Mouse (Mus musculus): ENCODE results near the gene Tdrd9. TPM values are rescaled to one million over a fixed set of nuclear protein-coding genes. Genes with fewer than 3 reads are reported as not detected.
A peak's percentile ranks its signal among the peaks of the same experiment; 100 is the strongest.

Tdrd9 gene
- polyA plus RNA-seq, 1 experiment from 2014 or later = 0.16 TPM

DNA sequence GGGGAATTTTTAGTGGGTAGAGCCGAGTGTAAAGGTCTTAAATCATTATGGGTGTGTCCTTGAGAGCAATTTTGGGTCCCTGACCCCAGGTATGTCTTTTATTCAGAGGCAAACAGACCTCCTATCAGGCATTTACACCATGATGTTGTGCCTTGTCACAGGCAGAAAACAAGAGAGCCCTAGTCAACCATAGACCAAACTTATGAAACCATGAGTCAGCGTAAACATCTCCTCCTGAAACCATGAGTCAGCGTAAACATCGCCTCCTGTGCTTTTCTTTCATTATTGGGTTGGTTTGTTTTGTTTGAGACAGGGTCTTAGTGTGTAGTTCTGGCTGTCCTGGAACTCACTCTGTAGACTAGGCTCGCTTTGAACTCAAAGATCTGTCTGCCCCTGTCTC, 131.8 kb downstream of the Tdrd9 start:
- DNase-seq (ENCODE audit: low spot score) = no peak

DNA sequence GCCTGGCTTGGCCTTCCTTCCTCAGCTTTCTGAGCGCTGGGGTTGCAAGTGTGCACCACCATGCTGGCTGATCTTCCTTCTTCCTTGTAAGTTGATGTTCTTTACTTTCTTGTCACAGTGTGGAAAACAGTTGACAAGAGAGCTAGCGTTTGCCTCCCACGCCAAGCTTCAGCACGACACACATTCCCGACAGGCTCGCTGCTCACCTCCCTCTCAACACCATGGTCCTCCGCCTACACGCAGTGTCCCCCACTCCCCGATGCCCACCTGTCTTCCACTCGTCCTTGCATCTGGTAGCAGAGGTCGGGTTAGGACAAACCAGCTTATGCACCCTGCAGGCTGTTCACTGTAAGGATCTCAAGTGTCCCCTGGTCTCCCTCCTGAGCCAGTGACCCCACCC, 133.5 kb downstream of the Tdrd9 start:
- DNase-seq (ENCODE audit: low spot score) = no peak

DNA sequence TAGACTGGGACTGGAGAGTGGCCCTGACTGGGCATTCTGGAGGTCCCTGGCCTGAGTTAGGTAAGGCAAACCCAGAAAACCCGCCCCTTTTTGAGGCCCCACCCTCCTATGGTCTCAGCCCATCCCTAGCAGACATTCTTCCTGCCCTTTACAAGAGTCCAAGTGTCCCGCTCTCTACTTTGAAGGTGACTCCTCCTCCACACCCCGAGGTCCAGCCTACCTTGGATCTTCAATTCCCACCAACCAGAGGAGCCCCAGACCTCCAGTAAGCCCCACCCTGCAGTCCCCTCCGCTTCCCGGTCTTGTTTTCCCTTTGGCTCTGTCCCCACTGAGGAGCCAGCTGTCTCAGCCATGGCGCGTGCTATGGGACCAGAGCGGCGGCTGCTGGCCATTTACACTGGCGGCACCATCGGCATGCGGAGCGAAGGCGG, 135.2 kb downstream of the Tdrd9 start, which contains the start of gene Aspg:
TSS of gene Aspg (plus strand) at position 139 of the 431 bp plus-strand sequence.
- no peak for DNase-seq (ENCODE audit: low spot score)

DNA sequence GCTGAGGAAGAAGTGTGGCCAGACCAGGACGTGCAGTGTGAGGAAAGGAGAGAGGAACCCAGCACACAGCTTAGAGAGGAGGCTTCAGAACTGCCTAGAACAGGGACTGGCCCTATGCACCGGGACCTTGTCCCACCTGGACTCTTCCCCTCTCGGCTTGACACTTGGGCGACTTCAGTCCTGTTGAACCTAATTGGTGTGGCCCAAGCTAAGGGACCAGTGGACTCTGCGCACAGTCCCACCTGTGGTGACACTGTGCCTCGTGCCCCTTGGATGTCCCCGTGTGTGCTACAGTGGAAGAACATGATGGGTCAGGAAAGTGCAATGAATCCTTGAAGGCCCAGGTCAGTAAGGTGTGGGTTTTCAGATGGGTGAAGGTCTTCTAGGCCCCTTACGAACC, 136.3 kb downstream of the Tdrd9 start:
- no peak for DNase-seq (ENCODE audit: low spot score)

DNA sequence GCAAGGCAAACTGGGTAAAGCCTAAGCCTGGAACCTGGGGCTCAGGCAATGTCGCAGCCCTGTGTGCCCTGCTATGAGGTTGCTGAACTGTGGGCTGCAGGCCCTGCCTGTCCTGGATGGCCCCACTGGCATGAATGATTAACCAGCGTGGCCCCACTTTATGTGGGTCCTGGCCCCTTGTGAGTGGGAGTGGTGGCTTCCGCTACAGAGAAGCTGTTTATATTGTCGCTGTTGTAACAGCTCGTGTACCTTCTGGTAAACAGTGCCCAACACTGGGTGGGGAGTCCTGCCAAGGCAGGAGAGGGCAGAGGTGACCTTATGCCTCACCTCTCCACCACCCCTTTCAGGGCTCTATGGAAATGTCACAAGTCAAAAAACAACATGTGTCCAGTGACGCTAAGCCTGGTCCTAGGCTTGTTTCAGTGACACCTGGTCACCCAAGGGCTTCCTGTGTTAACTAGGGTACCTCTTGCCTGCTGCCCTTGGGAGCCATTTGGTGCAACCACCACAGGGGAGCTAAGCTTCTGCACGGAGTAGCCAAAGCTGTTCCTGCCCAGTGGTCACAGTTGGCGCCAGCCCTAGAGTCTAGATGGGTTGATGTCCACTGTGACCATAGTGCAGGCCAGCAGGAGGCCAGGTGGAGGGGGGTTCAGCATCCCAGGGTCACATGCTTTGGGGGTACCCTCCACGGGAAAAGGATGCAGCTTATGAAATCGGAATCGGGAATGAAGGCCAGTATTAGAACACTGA, 137.5 kb downstream of the Tdrd9 start:
- DNase-seq (ENCODE audit: low spot score) = no peak

DNA sequence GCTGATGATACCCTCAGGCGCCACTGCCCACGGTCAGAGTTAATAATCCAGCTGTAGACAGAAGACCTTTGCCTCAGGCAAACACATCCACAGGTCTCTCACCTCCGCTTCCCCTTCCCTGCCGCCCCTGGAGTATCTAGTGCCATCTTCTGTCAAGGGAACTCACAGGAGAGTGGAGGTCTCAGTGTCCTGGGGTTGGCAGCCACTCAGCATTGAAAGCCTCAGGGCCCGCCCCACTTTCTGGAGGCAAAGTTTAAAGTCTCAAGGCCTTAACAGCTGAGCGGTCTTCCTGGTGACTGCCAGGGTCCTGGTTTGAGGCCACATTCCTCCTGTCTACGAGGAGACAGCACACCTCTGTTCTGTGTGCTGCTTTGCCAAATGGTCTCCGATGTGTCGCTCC, 138.3 kb downstream of the Tdrd9 start:
- no peak for DNase-seq (ENCODE audit: low spot score)

DNA sequence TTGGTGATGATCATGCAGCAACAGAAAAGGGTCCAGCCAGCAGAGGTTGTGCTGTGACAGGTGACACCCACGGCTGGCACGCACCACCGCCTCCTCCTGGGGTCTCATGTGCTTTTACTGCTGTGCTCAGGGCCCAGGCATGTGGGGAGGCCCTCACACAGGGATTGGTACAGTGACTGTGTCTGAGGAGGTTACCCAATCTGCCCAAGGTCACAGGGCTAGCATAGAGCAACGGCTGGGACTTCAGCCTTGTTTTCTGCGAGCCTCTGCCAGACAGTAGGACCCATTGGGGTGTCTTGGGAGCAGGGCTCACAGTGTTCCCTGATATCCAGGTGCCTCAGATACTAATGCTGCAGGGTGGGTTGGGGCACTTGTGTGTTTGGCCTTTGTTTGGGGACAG, 140.0 kb downstream of the Tdrd9 start:
- no peak for DNase-seq (ENCODE audit: low spot score)

DNA sequence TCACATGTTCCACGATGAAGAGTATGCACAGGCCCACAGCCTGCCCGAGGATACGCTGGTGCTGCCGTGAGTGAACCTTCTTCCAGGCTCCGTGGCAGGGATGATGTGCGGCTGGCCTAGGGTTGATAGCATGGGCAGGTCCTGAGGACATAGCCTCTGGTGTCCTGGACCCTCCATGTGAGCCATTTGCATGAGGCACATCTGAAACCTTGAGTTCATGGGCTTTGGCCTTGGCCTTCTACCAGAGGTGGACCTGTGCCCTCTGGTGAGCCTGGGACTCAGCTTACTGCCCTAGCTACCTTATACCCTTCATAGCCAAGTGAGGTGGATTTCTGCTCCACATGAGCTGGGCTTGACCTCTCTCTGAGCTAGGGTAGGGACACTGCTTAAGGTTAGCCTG, 140.9 kb downstream of the Tdrd9 start:
- no peak for DNase-seq (ENCODE audit: low spot score)

DNA sequence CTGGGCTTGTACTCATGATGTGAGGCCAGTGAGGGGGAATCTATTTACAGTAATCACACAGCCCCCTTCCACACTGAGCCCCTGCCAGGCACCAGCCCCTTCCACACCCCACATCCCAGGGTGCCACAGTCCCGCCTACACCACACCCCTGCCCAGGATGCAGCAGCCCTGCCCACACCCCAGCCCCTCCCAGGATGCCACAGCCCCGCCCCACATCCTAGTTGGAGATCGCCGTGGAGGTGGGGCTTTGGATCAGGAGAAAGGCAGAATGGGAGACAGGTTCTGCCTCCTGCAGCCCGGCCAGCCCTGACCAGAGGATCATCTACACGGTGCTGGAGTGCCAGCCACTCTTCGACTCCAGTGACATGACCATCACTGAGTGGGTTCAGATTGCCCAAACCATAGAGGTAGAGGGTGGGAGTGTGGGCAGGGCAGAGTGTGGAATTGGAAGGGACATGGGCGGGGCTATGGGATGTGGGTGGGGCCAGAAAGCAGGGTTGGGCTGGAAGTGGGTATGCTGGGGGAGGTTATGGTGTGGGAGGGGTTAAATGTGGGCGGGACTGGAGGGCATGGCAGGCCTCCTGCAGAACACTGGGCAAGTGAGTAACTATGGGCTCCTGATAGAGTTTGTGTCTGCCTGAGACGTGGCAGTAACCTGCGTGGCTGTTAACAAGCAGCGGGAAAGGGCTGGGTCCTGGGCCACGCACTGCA, 141.5 kb downstream of the Tdrd9 start:
- DNase-seq (ENCODE audit: low spot score) = no peak

DNA sequence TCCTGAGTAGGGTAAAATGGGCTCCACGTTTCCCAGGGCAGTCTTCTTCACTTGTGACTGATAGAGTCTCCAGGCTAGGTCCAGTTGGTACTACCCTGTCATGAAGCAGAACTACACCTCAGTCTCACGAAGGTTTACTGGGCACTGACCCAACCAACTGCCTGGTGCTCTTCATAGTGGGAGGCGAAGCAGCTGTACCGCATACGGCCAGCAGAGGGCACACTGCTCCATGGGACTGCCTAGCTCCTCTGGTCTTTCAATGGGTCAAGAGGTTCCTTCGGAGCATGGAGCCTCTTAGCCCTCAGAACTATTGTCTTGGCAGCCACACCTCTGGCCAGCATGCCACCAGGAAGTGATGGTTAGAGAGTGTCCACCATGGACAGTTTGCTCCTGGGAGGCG, 142.4 kb downstream of the Tdrd9 start:
- DNase-seq (ENCODE audit: low spot score) = peak; percentile 55

DNA sequence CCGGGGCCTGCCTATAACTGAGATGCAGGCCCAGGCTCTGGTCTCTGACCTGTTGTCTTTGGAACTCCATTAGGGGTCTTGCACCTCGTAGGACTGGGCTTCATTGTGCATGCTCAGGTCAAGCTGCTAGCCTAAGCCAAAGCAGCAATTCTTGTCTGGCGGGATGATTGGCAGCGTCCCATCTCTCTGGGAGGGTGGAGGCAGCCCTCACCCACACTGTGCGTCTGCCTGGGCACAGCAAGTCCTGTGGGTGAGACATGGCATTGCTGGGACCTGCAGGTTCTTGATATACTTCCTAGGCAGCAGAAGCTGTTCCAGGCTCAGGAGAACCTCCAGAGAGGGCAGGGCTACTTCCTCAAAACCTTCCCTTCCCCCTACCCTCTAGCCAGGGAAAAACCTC, 145.6 kb downstream of the Tdrd9 start:
- no peak for DNase-seq (ENCODE audit: low spot score)

DNA sequence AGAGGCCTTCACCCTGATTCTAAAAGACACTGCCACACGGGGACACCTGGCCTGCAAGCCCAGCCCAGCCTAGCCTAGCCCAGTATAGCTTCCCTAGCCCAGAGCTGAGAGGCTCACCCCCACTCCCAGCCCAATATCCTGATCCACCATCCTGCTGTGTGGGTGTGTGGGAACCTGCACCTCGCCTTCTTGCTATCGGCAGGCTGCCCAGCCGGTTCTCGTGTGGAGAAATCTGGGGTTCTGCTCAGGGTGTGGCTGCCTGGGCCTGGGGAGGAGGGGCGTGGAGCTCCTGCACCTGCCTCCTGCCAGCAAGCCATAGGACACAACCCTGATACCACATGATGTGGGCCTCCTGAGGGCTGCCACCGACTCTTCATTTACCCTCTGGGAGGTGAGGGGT, 146.3 kb downstream of the Tdrd9 start:
- DNase-seq (ENCODE audit: low spot score) = no peak

Small RNA genes lying within 50 kb of the gene (microRNA-seq; reads per million reads assigned to microRNA genes)
- gene Mir3073a (ENCODE audit: borderline number of aligned reads) (not detected), gene Mir3073b (ENCODE audit: borderline number of aligned reads) (not detected)

Other genes starting within 250 kb of the Tdrd9 start
- gene Klc1, start 212.7 kb upstream of the Tdrd9 start, polyA plus RNA-seq (2015; fragmentation: Nextera tagmentation; extraction: Ambion mirVana) = 46.9 and 52.2 TPM in 2 replicates
- gene Xrcc3, start 157.7 kb upstream of the Tdrd9 start, polyA plus RNA-seq (2015; fragmentation: Nextera tagmentation; extraction: Ambion mirVana) = 5.0 and 5.7 TPM in 2 replicates
- 73.7 and 76.6 TPM in 2 replicates for gene Zfyve21, start 157.4 kb upstream of the Tdrd9 start, polyA plus RNA-seq (2015; fragmentation: Nextera tagmentation; extraction: Ambion mirVana)
- 17.0 and 18.3 TPM in 2 replicates for gene Ppp1r13b, start 63.4 kb upstream of the Tdrd9 start, polyA plus RNA-seq (2015; fragmentation: Nextera tagmentation; extraction: Ambion mirVana)
- gene Atp5mpl, start 4.6 kb upstream of the Tdrd9 start, polyA plus RNA-seq (2015; fragmentation: Nextera tagmentation; extraction: Ambion mirVana) = 879 and 927 TPM in 2 replicates
- gene Rd3l, start 9.8 kb downstream of the Tdrd9 start, polyA plus RNA-seq (2015; fragmentation: Nextera tagmentation; extraction: Ambion mirVana) = not detected in 2 replicates
- gene Aspg, start 135.1 kb downstream of the Tdrd9 start, polyA plus RNA-seq (2015; fragmentation: Nextera tagmentation; extraction: Ambion mirVana) = 0.82 and 0.85 TPM in 2 replicates
- 0.87 and 0.92 TPM in 2 replicates for gene Kif26a, start 174.6 kb downstream of the Tdrd9 start, polyA plus RNA-seq (2015; fragmentation: Nextera tagmentation; extraction: Ambion mirVana)

All from thymus, postnatal 0 days (tissue).